Mouse (Mus musculus): ENCODE measurements around the gene Ccdc85a.

DNA sequence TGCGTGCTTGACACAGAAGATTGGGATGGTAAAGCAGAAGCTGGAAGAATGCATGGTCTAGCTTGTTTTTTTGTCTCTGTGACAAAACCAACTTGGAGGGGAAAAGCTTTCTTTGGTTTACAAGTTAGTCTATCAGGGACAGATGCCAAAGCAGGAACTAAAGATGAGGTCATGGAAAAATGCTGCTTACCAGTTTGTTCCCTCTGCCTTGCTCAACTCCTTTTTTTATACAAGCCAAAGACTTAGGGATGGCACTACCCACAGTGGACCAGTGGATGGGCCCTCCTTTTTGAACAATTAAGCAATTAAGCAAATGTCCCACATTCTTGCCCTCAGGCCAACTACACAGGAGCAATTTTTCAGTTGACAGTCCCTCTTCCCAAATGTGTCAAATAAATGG lies 42.8 kb downstream of the Ccdc85a start:
- TF ChIP-seq CTCF (IDR thresholded peaks at IDR 0.05; ENCODE audit: extremely low read depth, insufficient read depth, low read length): no peak
- no peak for TF ChIP-seq POLR2A (IDR thresholded peaks at IDR 0.05; ENCODE audit: extremely low read depth, insufficient read depth, low read length)

Data from cortical plate, adult 2 months (tissue).